Mouse (Mus musculus): ENCODE measurements at regions not wholly inside any gene's neighbourhood (a gene's known extent, or its start where the extent isn't known, plus 50 kb on each side); places are given as distances from the start of the nearest gene placed in this dataset.

DNA sequence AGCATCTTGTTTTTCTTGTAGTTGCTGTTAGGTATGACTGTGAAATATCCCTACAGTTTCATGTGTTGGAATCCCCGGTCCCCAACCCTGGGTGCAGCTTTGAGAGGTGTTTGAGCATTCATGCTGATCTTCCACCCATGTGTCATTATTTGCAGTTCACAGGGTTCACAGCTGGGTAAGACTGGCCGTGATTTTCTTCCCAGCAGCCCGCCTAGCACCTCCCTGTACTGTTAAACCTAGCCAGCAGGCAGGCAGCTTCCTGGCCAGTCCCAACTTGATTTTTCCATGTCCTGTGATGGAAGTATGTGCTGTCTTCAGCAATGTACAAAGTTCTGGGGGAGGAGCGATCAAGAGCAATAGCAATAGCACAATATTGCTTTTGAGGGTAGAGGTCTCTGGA is 164.0 kb upstream of the Ankrd50 start:
- Histone ChIP-seq H3K27ac (ENCODE audit: insufficient read depth, low read depth, low read length, poor library complexity, severe bottlenecking) (no peak overlapping the region), H3K9ac (ENCODE audit: insufficient read depth, low read depth, low read length, poor library complexity, severe bottlenecking) (no peak overlapping the region), H3K4me3 (ENCODE audit: insufficient read depth in 1 of 2, low read depth in 1 of 2, low read length in 2 of 2, poor library complexity in 1 of 2, severe bottlenecking in 1 of 2) (no peak overlapping the region), H3K4me1 (ENCODE audit: control insufficient read depth in 2 of 2, insufficient read depth in 2 of 2, low read length in 2 of 2, poor library complexity in 1 of 2) (no peaks in the 10 kb centered on the region), H3K36me3 (ENCODE audit: control insufficient read depth, insufficient read depth, low read length, poor library complexity, severe bottlenecking) (no peaks in the 10 kb centered on the region), H3K9me3 (ENCODE audit: control insufficient read depth, insufficient read depth, low read depth, low read length) (no peaks in the 10 kb centered on the region)
- no peak for DNase-seq (ENCODE audit: low read depth, low spot score)
- TF ChIP-seq CHD2 (IDR thresholded peaks at IDR 0.05; ENCODE audit: low read depth, low read length) (no peak), ZC3H11A (IDR thresholded peaks at IDR 0.05; ENCODE audit: borderline replicate concordance, low read depth, low read length) (no peak), MAFK (IDR thresholded peaks at IDR 0.05; ENCODE audit: insufficient read depth, low read depth, low read length) (no peak), HCFC1 (IDR thresholded peaks at IDR 0.05; ENCODE audit: borderline replicate concordance, insufficient read depth, low read length) (no peak), ZNF384 (IDR thresholded peaks at IDR 0.05; ENCODE audit: low read depth, low read length) (no peak)
- in situ Hi-C loops (cut with MboI; ENCODE audit: low sequenced_read_pairs in 2 of 2, unreplicated experiment in 2 of 2): no loop called here

DNA sequence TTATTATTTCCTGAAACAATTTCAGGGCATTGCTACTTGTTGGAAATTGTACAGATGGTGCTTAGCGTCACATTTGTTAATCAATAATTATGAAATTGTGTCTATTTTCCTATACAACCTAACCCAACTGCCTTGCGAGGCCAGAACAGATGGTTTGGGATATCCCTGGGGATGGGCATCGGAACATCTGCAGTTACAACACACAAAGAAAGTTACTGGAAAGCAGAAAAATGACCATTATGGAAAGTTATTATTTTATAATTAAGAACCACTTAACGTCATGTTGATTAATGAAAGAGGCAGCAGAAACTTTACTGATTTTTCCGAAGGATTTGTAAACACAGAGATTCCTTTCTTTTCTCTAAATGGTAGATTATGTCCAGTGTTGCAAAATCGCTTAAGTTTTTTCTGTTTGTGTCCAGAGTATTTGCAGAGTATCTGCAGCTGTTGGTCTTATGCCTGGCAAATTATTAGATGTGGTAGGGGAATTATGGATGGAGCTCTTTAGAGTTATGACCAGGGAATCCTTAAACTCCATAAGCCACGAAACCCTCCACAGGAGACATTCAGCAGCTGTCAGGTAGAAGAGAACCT is 163.2 kb upstream of the Ankrd50 start:
- in situ Hi-C loops (cut with MboI; ENCODE audit: low sequenced_read_pairs in 2 of 2, unreplicated experiment in 2 of 2): no loop called here
- no peak for TF ChIP-seq HCFC1 (IDR thresholded peaks at IDR 0.05; ENCODE audit: borderline replicate concordance, insufficient read depth, low read length)
- no peak for TF ChIP-seq MAFK (IDR thresholded peaks at IDR 0.05; ENCODE audit: insufficient read depth, low read depth, low read length)
- TF ChIP-seq CHD2 (IDR thresholded peaks at IDR 0.05; ENCODE audit: low read depth, low read length): no peak
- TF ChIP-seq ZC3H11A (IDR thresholded peaks at IDR 0.05; ENCODE audit: borderline replicate concordance, low read depth, low read length): no peak
- TF ChIP-seq ZNF384 (IDR thresholded peaks at IDR 0.05; ENCODE audit: low read depth, low read length): no peak
- no peaks in the 10 kb centered on the region for H3K36me3 ChIP-seq (ENCODE audit: control insufficient read depth, insufficient read depth, low read length, poor library complexity, severe bottlenecking)
- no peak for DNase-seq (ENCODE audit: low read depth, low spot score)
- H3K27ac ChIP-seq (ENCODE audit: insufficient read depth, low read depth, low read length, poor library complexity, severe bottlenecking): no peak overlapping the region
- H3K9ac ChIP-seq (ENCODE audit: insufficient read depth, low read depth, low read length, poor library complexity, severe bottlenecking): no peak overlapping the region
- H3K9me3 ChIP-seq (ENCODE audit: control insufficient read depth, insufficient read depth, low read depth, low read length): no peaks in the 10 kb centered on the region
- H3K4me1 ChIP-seq (ENCODE audit: control insufficient read depth in 2 of 2, insufficient read depth in 2 of 2, low read length in 2 of 2, poor library complexity in 1 of 2): no peaks in the 10 kb centered on the region
- no peak overlapping the region for H3K4me3 ChIP-seq (ENCODE audit: insufficient read depth in 1 of 2, low read depth in 1 of 2, low read length in 2 of 2, poor library complexity in 1 of 2, severe bottlenecking in 1 of 2)

GRCm38 (mm10) chr3:38641733-38642132 is 157.1 kb upstream of the Ankrd50 start:
- Histone ChIP-seq H3K4me3 (ENCODE audit: insufficient read depth in 1 of 2, low read depth in 1 of 2, low read length in 2 of 2, poor library complexity in 1 of 2, severe bottlenecking in 1 of 2) (no peak overlapping the region), H3K36me3 (ENCODE audit: control insufficient read depth, insufficient read depth, low read length, poor library complexity, severe bottlenecking) (no peaks in the 10 kb centered on the region), H3K9ac (ENCODE audit: insufficient read depth, low read depth, low read length, poor library complexity, severe bottlenecking) (no peak overlapping the region), H3K4me1 (ENCODE audit: control insufficient read depth in 2 of 2, insufficient read depth in 2 of 2, low read length in 2 of 2, poor library complexity in 1 of 2) (no peaks in the 10 kb centered on the region), H3K9me3 (ENCODE audit: control insufficient read depth, insufficient read depth, low read depth, low read length) (no peaks in the 10 kb centered on the region), H3K27ac (ENCODE audit: insufficient read depth, low read depth, low read length, poor library complexity, severe bottlenecking) (no peak overlapping the region)
- no peak for DNase-seq (ENCODE audit: low read depth, low spot score)
- in situ Hi-C loops (cut with MboI; ENCODE audit: low sequenced_read_pairs in 2 of 2, unreplicated experiment in 2 of 2): no loop called here
- TF ChIP-seq ZC3H11A (IDR thresholded peaks at IDR 0.05; ENCODE audit: borderline replicate concordance, low read depth, low read length) (no peak), MAFK (IDR thresholded peaks at IDR 0.05; ENCODE audit: insufficient read depth, low read depth, low read length) (no peak), ZNF384 (IDR thresholded peaks at IDR 0.05; ENCODE audit: low read depth, low read length) (no peak), HCFC1 (IDR thresholded peaks at IDR 0.05; ENCODE audit: borderline replicate concordance, insufficient read depth, low read length) (no peak), CHD2 (IDR thresholded peaks at IDR 0.05; ENCODE audit: low read depth, low read length) (no peak)

- no peak for DNase-seq (ENCODE audit: low read depth, low spot score)
- Histone ChIP-seq H3K4me1 (ENCODE audit: control insufficient read depth in 2 of 2, insufficient read depth in 2 of 2, low read length in 2 of 2, poor library complexity in 1 of 2) (no peaks in the 10 kb centered on the region), H3K27ac (ENCODE audit: insufficient read depth, low read depth, low read length, poor library complexity, severe bottlenecking) (no peak overlapping the region), H3K9ac (ENCODE audit: insufficient read depth, low read depth, low read length, poor library complexity, severe bottlenecking) (no peak overlapping the region), H3K36me3 (ENCODE audit: control insufficient read depth, insufficient read depth, low read length, poor library complexity, severe bottlenecking) (no peaks in the 10 kb centered on the region), H3K4me3 (ENCODE audit: insufficient read depth in 1 of 2, low read depth in 1 of 2, low read length in 2 of 2, poor library complexity in 1 of 2, severe bottlenecking in 1 of 2) (no peak overlapping the region), H3K9me3 (ENCODE audit: control insufficient read depth, insufficient read depth, low read depth, low read length) (no peaks in the 10 kb centered on the region)
- no peak for TF ChIP-seq ZNF384 (IDR thresholded peaks at IDR 0.05; ENCODE audit: low read depth, low read length)
- TF ChIP-seq HCFC1 (IDR thresholded peaks at IDR 0.05; ENCODE audit: borderline replicate concordance, insufficient read depth, low read length): no peak
- TF ChIP-seq ZC3H11A (IDR thresholded peaks at IDR 0.05; ENCODE audit: borderline replicate concordance, low read depth, low read length): no peak
- TF ChIP-seq MAFK (IDR thresholded peaks at IDR 0.05; ENCODE audit: insufficient read depth, low read depth, low read length): no peak
- no peak for TF ChIP-seq CHD2 (IDR thresholded peaks at IDR 0.05; ENCODE audit: low read depth, low read length)
- in situ Hi-C loops (cut with MboI; ENCODE audit: low sequenced_read_pairs in 2 of 2, unreplicated experiment in 2 of 2): no loop called here
These were observed 152.2 kb upstream of the Ankrd50 start for GRCm38 (mm10) chr3:38636806-38637205.

DNA sequence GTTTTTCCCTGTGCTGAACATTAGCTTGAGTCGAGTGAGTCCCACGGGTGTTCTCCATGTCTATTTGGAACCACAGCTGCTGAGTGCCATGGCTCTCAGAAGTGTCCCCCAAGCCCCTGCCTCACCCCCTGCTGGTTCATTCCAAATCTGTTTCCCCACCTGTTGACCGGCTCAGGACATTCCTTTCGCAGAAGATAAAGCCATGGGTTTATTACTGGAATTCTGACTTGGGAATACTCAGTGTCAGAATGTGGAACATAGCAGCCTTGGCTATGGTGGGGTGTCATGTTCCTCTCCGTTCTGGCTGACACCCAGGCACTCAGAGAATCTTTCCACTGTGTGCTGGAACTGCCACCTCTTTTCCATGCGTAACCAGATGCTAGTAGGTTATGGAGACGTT is 148.7 kb upstream of the Ankrd50 start:
- no peaks in the 10 kb centered on the region for H3K36me3 ChIP-seq (ENCODE audit: control insufficient read depth, insufficient read depth, low read length, poor library complexity, severe bottlenecking)
- TF ChIP-seq MAFK (IDR thresholded peaks at IDR 0.05; ENCODE audit: insufficient read depth, low read depth, low read length) (no peak), CHD2 (IDR thresholded peaks at IDR 0.05; ENCODE audit: low read depth, low read length) (no peak), ZC3H11A (IDR thresholded peaks at IDR 0.05; ENCODE audit: borderline replicate concordance, low read depth, low read length) (no peak), ZNF384 (IDR thresholded peaks at IDR 0.05; ENCODE audit: low read depth, low read length) (no peak), HCFC1 (IDR thresholded peaks at IDR 0.05; ENCODE audit: borderline replicate concordance, insufficient read depth, low read length) (no peak)
- H3K27ac ChIP-seq (ENCODE audit: insufficient read depth, low read depth, low read length, poor library complexity, severe bottlenecking): no peak overlapping the region
- H3K9ac ChIP-seq (ENCODE audit: insufficient read depth, low read depth, low read length, poor library complexity, severe bottlenecking): no peak overlapping the region
- in situ Hi-C loops (cut with MboI; ENCODE audit: low sequenced_read_pairs in 2 of 2, unreplicated experiment in 2 of 2): no loop called here
- no peaks in the 10 kb centered on the region for H3K4me1 ChIP-seq (ENCODE audit: control insufficient read depth in 2 of 2, insufficient read depth in 2 of 2, low read length in 2 of 2, poor library complexity in 1 of 2)
- H3K4me3 ChIP-seq (ENCODE audit: insufficient read depth in 1 of 2, low read depth in 1 of 2, low read length in 2 of 2, poor library complexity in 1 of 2, severe bottlenecking in 1 of 2): no peak overlapping the region
- no peak for DNase-seq (ENCODE audit: low read depth, low spot score)
- H3K9me3 ChIP-seq (ENCODE audit: control insufficient read depth, insufficient read depth, low read depth, low read length): no peaks in the 10 kb centered on the region
